31 mouse cellular contexts compared by ENCODE assay signal in the genomic region with DNA sequence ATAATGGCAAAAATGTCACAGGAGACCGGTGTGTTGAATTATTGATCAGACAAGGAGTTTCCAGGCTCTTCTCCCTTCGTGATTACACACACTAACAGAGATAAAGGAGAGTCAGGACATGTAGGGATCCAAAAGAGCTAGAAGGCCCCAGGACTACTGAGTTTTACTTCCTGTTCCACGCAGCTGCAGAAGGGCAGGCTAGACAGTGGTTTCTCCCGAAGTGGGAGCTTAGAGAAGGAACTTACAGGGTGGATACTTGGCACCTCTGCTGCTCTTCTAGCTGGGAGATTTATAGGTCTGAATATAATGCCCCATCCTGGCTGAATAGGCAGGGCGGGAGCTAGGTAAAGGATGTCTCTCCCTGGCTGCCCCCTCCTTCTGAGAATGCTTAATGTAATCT. TPM values are rescaled to one million over a fixed set of nuclear protein-coding genes. Genes with fewer than 3 reads are reported as not detected.
DNase-seq lines count a peak whose midpoint lies in the region; ATAC-seq lines count a peak whose summit lies in the region.
"Had no signal": no experiment of that assay in that cellular context is flagged by ENCODE, and none has a peak within 500 bp of the region (broad histone marks: within the 10 kb centered on the region; RNA-seq: fewer than 3 reads in every experiment).

No protein-coding gene starts in this region.

- H3K9me3 ChIP-seq in heart, embryonic 10.5 days: no peaks in the 10 kb centered on the region
- H3K9me3 ChIP-seq: embryonic facial prominence, embryonic 10.5 days; embryonic facial prominence, embryonic 15.5 days; G1E; heart, embryonic 15.5 days; limb, embryonic 12.5 days; midbrain, embryonic 12.5 days; neural tube, embryonic 15.5 days had no signal

- 54% methylated on average over 5 of the region's 5 CpGs for WGBS in heart, embryonic 10.5 days

- H3K4me1 ChIP-seq in heart, embryonic 10.5 days: no peaks in the 10 kb centered on the region
- H3K4me1 ChIP-seq: embryonic facial prominence, embryonic 10.5 days; embryonic facial prominence, embryonic 15.5 days; heart, embryonic 15.5 days; limb, embryonic 12.5 days; liver, embryonic 12.5 days; midbrain, embryonic 12.5 days; neural tube, embryonic 15.5 days had no signal

- no peak overlapping the region for H3K27ac ChIP-seq in heart, embryonic 10.5 days
- H3K27ac ChIP-seq: embryonic facial prominence, embryonic 10.5 days; embryonic facial prominence, embryonic 15.5 days; heart, adult 2 months; heart, embryonic 15.5 days; hindbrain, embryonic 14.5 days; limb, embryonic 12.5 days; liver, embryonic 12.5 days; midbrain, embryonic 12.5 days; neural tube, embryonic 15.5 days; stomach, postnatal 0 days had no signal

- no peak overlapping the region for H3K4me3 ChIP-seq in heart, embryonic 10.5 days
- H3K4me3 ChIP-seq: embryonic facial prominence, embryonic 10.5 days; embryonic facial prominence, embryonic 15.5 days; heart, adult 2 months; heart, embryonic 15.5 days; limb, embryonic 12.5 days; liver, embryonic 12.5 days; midbrain, embryonic 12.5 days; neural tube, embryonic 15.5 days had no signal

- ATAC-seq in granulocyte monocyte progenitor cell, adult 5-6 weeks (replicated peaks; ENCODE audit: poor library complexity, severe bottlenecking): peak; percentile 89
- ATAC-seq: forebrain, embryonic 14.5 days; liver, embryonic 12.5 days had no signal

- DNase-seq in heart, adult 11 months: peak; percentile 94
- DNase-seq in heart, embryonic 10.5 days (ENCODE audit: low spot score): no peak
- DNase-seq in layer of hippocampus, adult 9-11 months: peak; percentile 73
- DNase-seq in layer of hippocampus, postnatal 14 days (ENCODE audit: low spot score in 2 of 2): no peak
- DNase-seq in A20 (ENCODE audit: low read depth, low spot score): peak; percentile 37
- no peak for DNase-seq in spleen, adult 12 weeks (ENCODE audit: low spot score)
- DNase-seq in left cerebral cortex, postnatal 25 days (ENCODE audit: low spot score in 2 of 2): no peak
- DNase-seq: adrenal gland, postnatal 14 days; cerebellum, adult 2 months; cerebellum, postnatal 14 days; gastrocnemius, postnatal 25 days; heart, postnatal 36 days; kidney, adult 11 months; kidney, postnatal 36 days; liver, postnatal 0 days; right cerebral cortex, adult 18-20 months; thymus, adult 18-20 months; thymus, postnatal 25 days had no signal

- intact Hi-C loops in left cerebral cortex, postnatal 25 days (cut with DNase I): no loop called here

- H3K27me3 ChIP-seq in heart, embryonic 10.5 days (ENCODE audit: insufficient read depth, poor library complexity, severe bottlenecking): no peaks in the 10 kb centered on the region
- H3K27me3 ChIP-seq: embryonic facial prominence, embryonic 15.5 days; heart, embryonic 15.5 days; limb, embryonic 12.5 days; liver, embryonic 12.5 days; midbrain, embryonic 12.5 days; neural tube, embryonic 15.5 days had no signal

- H3K36me3 ChIP-seq in heart, embryonic 10.5 days: no peaks in the 10 kb centered on the region
- H3K36me3 ChIP-seq: embryonic facial prominence, embryonic 10.5 days; embryonic facial prominence, embryonic 15.5 days; G1E; heart, embryonic 15.5 days; limb, embryonic 12.5 days; liver, embryonic 12.5 days; midbrain, embryonic 12.5 days; neural tube, embryonic 15.5 days had no signal

RNA-seq across cellular contexts. Expression of gene Mthfs, which starts 57.1 kb away (rescaled TPM):
- polyA plus RNA-seq in heart, embryonic 10.5 days (2016; fragmentation: Nextera tagmentation; extraction: Ambion mirVana): 15.7 and 16.0 TPM in 2 replicates
- 10 to 100 TPM; 32.6 to 36.8 TPM for total RNA-seq in layer of hippocampus, postnatal 14 days (2021)
- total RNA-seq in granulocyte monocyte progenitor cell, adult 5-6 weeks (2014; fragmentation: Nextera tagmentation): 34.7 and 46.4 TPM in 2 replicates
- total RNA-seq in granulocyte monocyte progenitor cell, adult 5-6 weeks (2017): 11.1 and 33.7 TPM in 2 replicates
- 10 to 100 TPM; 30.4 to 42.3 TPM for total RNA-seq in left cerebral cortex, postnatal 25 days (2021)

Comparison
In these comparisons a context has a peak if more than half of its experiments do, and no peak if none do; other contexts are left out.
1. DNase-seq: peak in heart, adult 11 months (single experiment), layer of hippocampus, adult 9-11 months (single experiment) and A20 (single experiment); none in heart, embryonic 10.5 days (single experiment), layer of hippocampus, postnatal 14 days (0 of 2), spleen, adult 12 weeks (single experiment) and left cerebral cortex, postnatal 25 days (0 of 2).